Mouse (Mus musculus) olfactory bulb, adult 2 months (tissue): ENCODE data around the gene Mast4.

Experiments used
- CTCF ChIP-seq: fragments of 200-500 bp; IDR thresholded peaks from 2 replicates; pipeline ENCODE4 v1.5.1; 2012; ENCODE audit warnings: low read depth, mild to moderate bottlenecking, low read length, moderate library complexity; ENCODE audit not compliant: insufficient read depth
- POLR2A ChIP-seq: fragments of 200-500 bp; IDR thresholded peaks from 2 replicates; pipeline ENCODE4 v1.6.1; 2012; ENCODE audit warnings: mild to moderate bottlenecking, low read depth, low read length, moderate library complexity; ENCODE audit not compliant: insufficient read depth

- TF ChIP-seq POLR2A (no peak), CTCF (no peak)
Measured at GRCm38 (mm10) chr13:102877766-102878325, 456.5 kb downstream of the Mast4 start.
